Mouse (Mus musculus): Measurements from ENCODE around the gene 1810049J17Rik. TPM values are rescaled to one million over a fixed set of nuclear protein-coding genes. Genes with fewer than 3 reads are reported as not detected.

The 1810049J17Rik gene
- total RNA-seq, 2 experiments from 2014 or later = not detected

DNA sequence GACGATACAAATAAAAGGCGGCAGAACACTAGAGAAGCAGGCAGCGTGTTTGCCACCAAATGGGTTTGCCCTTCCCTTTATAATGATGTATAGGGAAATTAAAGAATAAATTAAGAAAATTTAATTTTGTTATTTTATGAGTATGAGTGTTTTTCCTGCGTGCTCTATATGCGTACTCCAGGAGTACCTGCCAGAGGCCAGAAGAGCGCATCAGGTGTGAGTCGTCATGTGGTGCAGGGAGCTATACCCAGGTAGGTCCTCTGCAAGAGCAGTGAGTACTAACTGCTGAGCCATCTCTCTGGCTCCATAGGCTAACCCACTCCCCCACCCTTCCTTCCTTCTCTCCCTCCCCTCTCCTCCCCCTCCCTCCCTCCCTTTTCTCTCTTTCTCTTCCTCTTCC, 29.8 kb upstream of the 1810049J17Rik start:
- no peak for DNase-seq
- intact Hi-C loops (cut with DNase I) = no loop called here

DNA sequence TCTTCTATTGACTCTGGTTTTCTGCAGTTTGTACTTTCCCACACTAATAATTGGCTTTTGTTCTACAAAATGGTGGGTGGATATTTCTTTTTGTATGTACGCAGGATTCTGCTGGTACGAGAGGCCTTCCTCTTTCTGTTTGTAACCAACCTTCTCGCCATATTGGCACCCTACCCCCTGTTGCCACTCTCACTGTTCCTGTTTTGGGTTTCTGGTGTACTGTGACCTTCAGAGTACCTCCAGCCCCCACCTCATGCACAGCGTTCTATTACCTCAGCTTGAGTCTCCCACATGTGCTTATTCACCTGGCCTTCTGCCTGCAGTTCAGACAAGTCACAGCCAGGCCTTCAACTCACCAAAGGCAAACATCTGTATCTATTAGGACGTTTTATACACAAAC, 28.1 kb upstream of the 1810049J17Rik start:
- intact Hi-C loops (cut with DNase I) = no loop called here

DNA sequence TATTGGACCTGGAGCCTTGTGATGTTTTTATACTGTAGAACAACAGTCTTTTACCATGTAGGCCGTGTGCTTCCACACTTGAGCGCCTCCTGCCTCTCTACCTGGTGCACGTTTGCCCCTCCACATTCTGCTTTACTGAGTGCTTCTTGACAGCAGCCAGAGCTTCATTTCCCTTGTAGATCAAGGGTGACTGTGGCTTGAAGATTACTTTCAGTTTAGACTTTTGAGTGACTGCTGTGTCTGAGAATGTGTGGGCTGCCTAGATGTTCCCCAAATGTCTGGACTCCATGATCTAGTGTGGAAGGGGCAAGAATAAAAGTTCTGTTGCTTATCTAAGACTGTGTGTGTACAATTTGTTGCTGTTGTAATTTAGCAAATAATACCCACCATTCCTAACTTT, 27.3 kb upstream of the 1810049J17Rik start:
- intact Hi-C loops (cut with DNase I) = no loop called here
- DNase-seq = no peak

More for the DNA sequence above, 28.1 kb upstream of the 1810049J17Rik start:
- no peak for DNase-seq

DNA sequence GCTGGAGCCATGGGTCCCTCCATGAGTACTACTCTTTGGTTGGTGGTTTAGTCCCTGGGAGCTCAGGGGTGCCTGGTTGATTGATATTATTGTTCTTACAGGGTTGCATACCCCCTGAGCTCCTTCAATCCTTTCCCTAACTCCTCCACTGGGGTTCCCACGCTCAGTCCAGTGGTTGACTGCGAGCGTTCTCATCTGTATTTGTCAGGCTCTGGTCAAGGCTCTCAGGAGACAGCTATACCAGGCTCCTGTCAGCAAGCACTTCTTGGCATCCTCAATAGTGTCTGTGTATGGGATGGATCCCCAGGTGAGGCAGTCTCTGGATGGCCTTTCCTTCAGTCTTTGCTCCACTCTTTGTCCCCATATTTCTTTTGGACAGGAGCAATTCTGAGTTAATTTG, 25.2 kb upstream of the 1810049J17Rik start:
- no peak for DNase-seq
- intact Hi-C loops (cut with DNase I) = no loop called here

DNA sequence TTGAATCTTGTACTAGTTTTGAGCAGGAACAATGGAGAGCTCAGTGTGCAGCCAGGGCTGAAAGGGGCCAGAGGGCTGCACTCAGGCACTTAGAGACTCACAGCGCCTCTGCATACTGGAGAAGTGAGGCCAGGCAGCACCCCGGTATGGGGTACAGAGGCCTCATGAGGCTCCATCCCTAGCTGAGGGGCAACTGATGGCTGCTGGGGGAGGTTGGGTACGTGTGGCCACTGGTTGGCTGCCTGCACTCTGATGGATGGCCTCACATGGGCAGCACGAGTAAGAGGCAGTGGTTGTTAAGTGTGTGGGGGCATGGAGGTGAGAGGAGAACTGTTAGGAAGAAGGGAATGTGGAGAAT, 19.7 kb upstream of the 1810049J17Rik start:
- DNase-seq = no peak
- intact Hi-C loops (cut with DNase I) = no loop called here

DNA sequence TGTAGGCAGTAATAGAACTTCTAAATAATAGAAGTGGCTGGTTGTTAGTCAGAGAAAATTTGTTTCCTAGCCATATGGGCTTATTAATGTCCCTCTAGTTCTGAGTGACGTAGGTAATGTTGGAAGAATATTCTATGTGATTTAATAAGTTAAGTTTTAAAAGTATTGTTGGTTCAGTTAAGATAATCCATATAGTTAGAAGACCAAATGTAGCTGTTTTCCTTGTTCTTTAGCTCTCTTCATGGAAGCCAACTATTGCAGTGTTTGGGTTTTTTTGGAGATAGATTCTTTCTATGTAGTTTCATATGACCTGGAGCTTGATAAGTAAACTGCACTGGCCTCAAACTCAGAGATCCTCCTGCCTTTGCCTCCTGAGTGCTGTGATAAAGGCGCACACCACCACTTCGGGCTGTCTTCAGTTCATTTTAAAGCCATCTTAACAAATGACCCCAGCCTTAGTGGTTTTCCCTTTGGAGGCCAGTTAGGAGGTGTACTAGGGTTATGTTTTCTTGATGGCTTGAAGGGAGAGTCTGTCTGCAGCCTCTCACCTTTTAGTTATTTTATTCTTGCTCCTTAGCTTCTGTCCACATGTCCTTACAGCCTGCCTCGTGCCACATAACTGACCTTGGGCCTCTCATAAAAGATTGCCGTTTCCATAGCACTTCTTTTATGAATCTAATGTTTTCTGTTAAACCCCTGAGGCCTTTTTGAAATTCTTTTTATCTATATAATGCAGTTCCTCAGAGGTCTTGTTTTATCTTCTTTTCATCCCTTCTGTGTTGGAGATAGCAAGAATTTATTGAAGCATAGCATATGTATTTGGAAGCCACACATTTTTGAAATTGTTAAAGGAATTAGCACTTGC, 19.1 kb upstream of the 1810049J17Rik start:
- DNase-seq = no peak
- intact Hi-C loops (cut with DNase I) = no loop called here

DNA sequence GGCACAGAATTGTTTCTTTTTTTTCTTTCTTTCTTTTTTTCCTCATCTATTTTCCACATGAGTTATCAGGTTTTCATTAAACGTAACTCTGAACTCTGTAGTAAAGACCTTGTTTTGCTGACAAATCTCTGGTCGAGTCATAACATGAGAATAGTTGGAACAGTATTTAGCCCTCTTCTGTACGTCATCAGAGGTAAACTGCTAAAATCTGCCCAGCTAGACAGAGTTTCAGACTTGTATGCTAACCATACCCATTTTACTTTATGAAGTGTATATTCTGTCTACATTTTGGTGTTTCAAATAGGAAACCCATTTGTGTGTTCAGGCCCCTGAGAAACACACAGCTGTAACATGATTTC, 16.1 kb upstream of the 1810049J17Rik start:
- intact Hi-C loops (cut with DNase I) = no loop called here
- no peak for DNase-seq

DNA sequence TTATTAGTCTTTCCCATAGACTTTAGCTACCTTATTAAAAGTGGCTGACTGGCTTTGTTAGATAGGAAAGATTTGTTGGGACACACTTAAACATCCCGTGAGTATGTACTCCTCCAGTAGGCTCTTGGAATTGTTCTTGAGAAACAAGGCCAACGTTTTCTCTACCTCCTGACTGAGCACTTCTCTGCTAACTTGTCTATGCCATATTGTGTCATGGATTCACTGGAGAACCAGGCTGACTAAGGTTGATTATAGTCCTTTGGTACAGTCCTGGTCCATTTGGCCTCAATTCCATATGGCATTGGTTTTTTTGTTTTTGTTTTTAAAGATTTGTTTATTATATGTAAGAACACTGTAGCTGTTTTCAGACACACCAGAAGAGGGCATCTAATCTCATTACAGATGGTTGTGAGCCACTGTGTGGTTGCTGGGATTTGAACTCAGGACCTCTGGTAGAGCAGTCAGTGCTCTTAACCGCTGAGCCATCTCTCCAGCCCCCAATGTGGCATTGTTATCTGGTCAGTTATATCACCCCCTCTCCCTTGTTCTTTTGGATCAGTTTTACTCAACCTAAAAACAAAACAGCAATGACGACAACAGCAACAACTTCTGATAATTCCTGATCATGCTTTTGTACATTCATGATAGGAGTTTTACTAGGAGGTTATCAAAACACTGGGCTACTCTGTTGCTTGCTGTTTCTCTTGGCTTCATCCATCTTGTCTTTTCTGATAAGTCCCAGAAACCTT, 15.5 kb upstream of the 1810049J17Rik start:
- DNase-seq = no peak
- intact Hi-C loops (cut with DNase I) = no loop called here

DNA sequence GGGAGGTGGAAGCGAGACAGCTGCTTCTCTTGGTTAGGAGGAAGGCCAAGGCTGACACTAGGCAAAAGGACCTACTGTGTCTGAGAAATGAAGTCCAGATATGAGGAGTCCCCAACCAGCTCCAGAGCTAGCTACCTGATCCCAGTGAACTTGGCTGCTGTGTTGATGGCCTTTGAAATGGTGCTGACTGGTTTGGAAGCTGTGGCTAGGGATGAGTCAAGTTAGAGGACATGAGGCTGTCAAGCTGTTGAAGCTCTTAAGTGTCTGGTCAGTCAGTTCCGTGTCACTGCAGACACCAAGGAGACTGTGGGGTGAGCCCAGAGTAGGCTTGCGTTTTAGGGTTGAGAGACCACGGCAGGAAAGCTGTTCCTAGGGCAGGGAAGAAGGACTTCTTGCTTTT, 12.7 kb upstream of the 1810049J17Rik start:
- intact Hi-C loops (cut with DNase I) = no loop called here
- DNase-seq = no peak

DNA sequence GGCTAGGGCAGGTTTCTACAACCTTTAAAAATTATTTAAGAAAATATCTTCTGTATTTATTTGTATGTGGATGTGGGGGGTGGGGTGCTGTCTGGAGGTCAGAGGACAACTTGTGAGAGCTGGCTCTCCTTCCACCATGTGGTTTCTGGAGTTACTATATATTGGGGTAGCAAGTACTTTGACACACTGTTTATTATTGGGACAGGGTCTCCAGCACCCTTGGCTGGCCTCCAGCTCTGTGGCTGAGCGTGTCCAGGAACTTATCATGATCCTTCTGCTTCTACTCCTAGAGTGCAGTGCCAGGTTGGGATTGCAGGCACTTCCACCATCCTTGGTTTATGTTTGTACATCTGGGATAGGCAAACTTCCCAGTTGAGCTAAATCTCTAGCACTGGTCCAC, 9.6 kb upstream of the 1810049J17Rik start:
- no peak for DNase-seq
- intact Hi-C loops (cut with DNase I) = no loop called here

DNA sequence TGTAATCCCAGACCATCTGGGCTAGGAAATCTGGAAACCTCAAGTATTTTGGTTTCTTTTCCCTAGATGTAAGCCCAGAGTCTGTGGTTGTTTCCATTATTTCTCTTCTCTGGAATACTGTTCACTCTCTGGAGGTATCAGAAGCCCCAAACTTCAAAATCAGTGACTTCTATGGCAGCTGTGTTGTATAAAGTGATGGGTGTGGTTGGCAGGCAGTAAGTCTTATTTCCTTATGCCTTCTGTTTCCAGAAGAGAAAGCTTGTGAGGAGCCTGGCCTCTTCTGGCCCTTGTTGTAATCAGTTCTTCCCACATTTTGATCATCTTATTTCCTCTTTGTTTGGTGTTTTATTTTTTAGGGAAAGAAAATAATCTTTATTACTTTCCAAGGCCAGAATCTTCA, 9.2 kb upstream of the 1810049J17Rik start:
- intact Hi-C loops (cut with DNase I) = no loop called here
- no peak for DNase-seq

DNA sequence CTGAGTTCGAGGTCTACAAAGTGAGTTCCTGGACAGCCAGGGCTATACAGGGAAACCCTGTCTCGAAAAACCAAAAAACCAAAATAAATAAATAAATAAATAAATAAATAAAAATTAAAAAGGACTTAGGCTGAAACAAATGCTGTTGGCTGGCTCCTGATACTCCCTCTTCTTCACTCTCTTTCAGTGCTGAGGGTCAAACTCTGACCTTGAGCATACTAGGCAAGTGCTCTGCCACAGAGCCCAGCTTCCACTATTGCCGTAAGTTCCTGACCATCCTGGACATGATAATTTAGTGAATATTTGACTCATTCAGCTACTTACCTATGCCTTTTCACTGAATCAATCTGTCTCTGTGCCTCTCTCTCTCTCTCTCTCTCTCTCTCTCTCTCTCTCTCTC, 8.7 kb upstream of the 1810049J17Rik start:
- intact Hi-C loops (cut with DNase I) = no loop called here
- no peak for DNase-seq

DNA sequence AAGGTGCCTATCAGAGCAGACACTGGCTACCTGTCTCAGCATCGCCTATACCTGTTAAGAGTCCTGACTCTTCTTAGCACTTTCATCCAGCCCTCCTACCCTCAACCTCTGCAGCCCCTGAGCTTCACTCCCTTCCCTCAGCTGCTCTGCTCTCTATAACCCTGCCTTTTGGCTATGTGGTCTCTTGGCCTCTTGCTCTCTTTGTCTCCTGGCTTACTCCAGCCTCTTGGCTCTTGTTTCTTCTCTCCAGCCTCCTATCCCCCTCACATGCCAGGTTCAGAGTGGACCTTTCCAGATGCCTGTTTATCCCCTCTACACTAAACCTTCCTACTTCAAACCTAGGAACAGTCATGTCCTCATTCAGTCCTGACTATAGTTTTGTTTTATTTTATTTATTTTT, 2.6 kb upstream of the 1810049J17Rik start:
- intact Hi-C loops (cut with DNase I) = loop anchor here (5.0 kb wide), 1 partner anchor 122 kb away; no protein-coding TSS in a partner anchor
- no peak for DNase-seq

DNA sequence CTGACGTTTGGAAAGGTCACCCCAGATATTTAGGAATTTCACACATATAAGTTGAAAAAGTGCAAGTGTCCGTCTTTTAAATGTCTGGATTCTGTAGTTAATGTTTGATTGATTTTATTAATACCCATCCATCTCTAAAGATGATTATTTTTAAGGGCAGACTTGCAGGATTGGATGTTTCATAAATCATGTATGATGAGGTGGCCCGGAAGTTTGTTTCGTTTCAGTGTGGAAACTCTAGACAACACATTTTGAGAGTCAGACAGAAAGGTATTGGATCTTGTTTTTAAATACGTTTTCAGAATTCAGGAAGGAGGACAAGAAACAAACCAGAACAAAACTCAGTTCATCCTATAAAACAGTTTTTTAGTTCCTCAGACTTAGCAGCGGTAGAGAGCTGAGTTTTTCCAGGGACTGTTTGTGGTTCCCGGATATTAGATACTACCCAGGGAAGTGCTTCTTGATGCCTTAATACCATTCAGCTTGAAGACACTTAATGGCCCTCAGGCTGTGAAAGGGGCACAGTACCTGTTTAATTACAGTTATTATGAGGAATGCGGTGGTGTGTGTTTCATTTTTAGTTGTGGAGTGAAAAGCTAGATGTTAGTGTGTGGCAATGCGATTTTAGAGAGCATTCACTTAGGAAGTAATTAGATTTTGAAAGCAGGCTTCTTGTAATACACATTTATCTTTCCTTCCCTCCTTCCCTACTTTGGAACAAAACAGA, 1.1 kb upstream of the 1810049J17Rik start:
- DNase-seq = no peak
- intact Hi-C loops (cut with DNase I) = loop anchor here (5.0 kb wide), 1 partner anchor 121 kb away; no protein-coding TSS in a partner anchor

DNA sequence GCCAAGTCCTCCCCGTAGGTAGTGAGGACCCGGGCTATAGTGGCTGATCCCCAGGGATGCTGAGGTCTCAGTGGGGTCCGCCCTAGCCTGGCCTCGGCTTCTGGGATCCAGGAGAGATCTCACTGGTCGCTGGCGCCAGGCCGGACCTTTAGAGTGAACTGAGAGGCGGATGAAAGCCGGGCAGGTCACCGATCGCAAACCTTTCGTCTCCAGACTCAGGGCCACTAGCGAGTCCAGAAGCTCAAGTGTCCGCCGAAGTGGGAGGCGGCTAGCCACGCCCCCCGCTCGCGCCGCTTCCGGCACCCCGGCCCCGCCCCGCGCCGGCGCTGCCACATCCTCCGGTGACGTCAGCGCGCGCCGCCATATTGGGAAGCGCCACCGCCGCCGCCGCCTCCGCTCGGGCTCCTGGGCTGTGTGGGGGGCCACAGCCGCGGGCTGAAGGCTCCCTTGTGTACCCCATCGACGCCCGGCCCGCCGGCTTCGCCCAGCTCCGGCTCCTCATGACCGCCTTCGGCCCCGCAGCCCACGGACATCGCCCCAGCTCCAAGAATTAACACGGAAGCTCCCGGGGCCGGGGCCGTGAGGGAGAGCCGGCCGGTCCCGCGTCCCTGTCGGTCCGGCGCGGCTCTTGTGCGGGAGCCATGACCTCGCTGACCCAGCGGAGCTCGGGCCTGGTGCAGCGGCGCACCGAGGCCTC, 460 bp downstream of the 1810049J17Rik start, which contains the start of gene Golph3:
Golph3 (plus strand) TSS at position 360 of the 697 bp plus-strand sequence.
- intact Hi-C loops (cut with DNase I) = loop anchor here (5.0 kb wide), 1 partner anchor 119 kb away; no protein-coding TSS in a partner anchor
- peak; percentile 93 to 94 for DNase-seq

DNA sequence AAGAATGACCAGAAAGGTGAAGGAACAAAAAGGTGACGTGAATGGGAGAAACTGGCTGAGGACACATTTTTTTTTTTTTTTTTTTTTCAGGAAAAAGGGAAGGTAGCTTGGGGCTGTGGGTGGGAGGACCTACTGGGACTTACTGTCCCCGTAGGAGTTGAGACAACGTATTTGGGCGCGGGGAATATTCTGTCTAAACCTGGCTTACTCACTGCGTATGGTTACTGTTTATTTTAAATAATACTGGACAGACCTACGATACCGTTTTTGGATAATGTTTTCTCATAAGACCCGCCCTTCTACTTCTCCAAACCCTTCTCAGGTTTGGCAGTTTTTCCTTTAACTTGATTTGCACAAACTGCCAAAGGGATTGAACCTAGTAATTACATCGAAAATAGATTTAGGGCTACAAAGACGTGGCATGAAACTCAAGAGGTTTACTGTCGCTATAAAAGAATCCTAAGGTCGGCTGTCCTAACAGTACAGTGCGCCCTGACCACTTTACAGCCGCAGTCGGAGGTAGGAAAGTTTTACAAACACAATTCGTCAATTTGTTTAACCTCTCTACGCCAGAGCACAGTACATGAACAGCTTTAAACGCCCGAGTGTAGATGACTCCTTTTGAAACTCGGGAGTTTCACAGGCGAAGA, 1.1 kb downstream of the 1810049J17Rik start:
- intact Hi-C loops (cut with DNase I) = loop anchor here (5.0 kb wide), 1 partner anchor 118 kb away; no protein-coding TSS in a partner anchor
- DNase-seq = no peak

DNA sequence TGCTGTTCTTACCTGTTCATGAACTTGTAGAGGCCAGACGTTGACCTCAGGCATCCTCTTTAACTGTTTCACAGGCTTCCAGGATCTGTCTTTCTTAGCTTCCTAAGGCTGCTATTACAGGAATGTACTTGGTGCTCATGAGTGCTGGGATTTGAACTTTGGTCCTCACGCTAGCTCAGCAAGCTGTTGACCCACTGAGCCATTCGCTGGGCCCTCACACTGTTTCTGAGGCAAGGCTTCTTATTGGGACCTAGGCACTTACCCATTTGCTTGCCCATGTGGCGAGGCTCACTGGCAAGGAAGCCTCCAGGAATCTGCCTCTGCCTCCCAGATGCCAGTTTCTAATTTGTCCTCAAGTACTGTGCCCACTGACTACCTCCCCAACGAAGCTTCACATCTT, 1.8 kb downstream of the 1810049J17Rik start:
- no peak for DNase-seq
- intact Hi-C loops (cut with DNase I) = loop anchor here (5.0 kb wide), 1 partner anchor 118 kb away; no protein-coding TSS in a partner anchor

DNA sequence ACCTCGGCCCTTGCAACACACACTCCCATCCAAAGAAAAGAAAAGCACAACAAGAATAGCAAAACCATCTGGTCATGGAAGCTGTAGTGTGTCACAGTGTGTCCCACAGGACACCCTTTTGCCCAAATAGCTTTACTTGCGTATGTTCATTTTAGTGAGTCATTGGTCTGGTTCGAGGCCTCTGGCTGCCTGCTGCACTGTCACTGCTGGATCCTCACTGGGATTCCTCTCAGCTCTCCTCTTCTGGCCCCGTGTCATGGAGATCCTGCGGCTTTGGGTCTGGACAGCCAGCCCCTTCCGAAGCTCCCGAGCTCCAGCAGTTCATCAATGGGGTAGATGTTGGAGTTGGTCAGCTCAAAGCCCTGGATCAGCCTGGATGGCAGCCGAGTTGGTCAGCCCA, 3.2 kb downstream of the 1810049J17Rik start:
- intact Hi-C loops (cut with DNase I) = no loop called here
- no peak for DNase-seq

DNA sequence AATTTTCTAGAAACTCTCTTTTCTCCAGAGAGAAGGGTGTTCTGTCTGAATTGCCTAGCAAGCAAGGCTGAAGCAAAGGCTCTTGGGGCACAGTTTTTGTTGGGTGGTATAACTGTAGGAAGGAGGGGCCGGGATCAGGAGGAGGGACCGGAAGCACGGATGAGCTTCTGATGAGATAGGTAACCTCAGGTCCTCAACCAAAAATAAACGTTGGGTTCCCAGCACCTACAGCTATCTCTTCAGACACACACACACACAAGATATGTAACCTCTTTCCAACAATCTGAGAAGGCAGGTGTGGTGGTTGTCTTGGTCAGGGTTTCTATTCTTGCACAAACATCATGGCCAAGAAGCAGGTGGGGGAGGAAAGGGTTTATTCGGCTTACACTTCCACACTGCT, 4.4 kb downstream of the 1810049J17Rik start:
- intact Hi-C loops (cut with DNase I) = no loop called here
- no peak for DNase-seq

DNA sequence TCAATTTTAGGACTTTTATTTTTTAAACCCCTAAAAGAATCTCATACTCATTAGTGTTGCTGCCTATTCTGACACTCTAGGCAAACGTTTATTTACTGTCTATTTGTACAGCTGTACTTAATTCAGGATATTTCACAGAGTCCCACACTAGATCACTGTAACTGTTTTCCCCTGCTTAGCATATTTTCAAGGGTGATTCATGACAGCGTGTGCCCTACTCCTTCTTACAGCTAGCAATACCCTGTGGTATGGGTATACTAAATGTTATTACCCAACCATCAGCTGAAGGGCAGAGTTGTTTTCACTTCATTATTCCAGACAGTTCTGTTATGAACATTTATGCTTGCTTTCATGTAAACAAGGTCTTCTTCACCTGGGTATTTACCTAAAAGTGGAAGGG, 5.7 kb downstream of the 1810049J17Rik start:
- intact Hi-C loops (cut with DNase I) = no loop called here
- no peak for DNase-seq

All from gastrocnemius, postnatal 36 days (tissue).